Mouse (Mus musculus): ENCODE measurements at regions not wholly inside any gene's neighbourhood (a gene's known extent, or its start where the extent isn't known, plus 50 kb on each side); places are given as distances from the start of the nearest gene placed in this dataset.

GRCm38 (mm10) chr1:76629861-76630260, 885.0 kb downstream of the Epha4 start:
- no peak for ATAC-seq (replicated peaks; ENCODE audit: poor library complexity, severe bottlenecking)

GRCm38 (mm10) chr1:76634071-76634470, 880.8 kb downstream of the Epha4 start:
- ATAC-seq (replicated peaks; ENCODE audit: poor library complexity, severe bottlenecking): no peak

GRCm38 (mm10) chr1:76637268-76638009, 877.4 kb downstream of the Epha4 start:
- ATAC-seq (replicated peaks; ENCODE audit: poor library complexity, severe bottlenecking): no peak

DNA sequence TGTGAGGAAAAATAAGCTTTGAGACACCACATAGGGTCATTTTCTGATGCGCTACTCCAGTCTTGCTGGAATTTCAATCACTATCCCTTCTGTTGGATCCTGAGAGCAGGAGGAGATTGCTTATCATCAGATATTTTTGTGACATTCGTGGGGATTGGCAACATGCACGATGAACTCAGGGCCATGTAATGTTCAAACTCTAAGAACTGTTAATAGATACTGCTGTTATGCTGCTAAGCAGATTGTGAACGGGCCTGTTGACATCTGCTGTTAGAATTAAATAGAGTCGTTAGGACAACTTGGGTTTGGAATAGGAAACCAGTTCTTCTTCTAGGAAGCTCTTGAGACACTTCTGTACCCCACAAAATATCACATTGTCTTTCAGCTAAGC, 876.9 kb downstream of the Epha4 start:
- ATAC-seq (replicated peaks; ENCODE audit: poor library complexity, severe bottlenecking): no peak

GRCm38 (mm10) chr1:76641181-76641711, 873.6 kb downstream of the Epha4 start:
- no peak for ATAC-seq (replicated peaks; ENCODE audit: poor library complexity, severe bottlenecking)

GRCm38 (mm10) chr1:76642703-76643102, 872.2 kb downstream of the Epha4 start:
- no peak for ATAC-seq (replicated peaks; ENCODE audit: poor library complexity, severe bottlenecking)

DNA sequence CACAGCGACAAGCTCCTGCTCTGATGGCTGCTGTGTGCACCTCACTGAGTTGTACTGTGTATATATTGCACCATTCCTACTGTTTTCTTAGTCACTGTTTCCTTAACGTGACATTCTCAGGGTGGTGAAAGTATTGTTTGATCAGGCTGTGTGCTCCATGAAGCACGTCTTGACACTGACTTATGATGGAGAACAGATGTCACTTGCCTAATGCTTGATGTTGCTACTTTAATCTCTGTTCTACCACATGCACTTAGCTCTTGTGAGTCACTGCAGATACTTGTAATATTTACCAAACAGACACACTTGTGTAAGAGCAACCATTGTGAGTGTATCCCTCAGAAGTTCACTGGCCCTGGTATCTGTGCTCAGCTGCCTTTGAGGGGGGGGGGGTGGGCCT, 870.0 kb downstream of the Epha4 start:
- no peak for ATAC-seq (replicated peaks; ENCODE audit: poor library complexity, severe bottlenecking)

DNA sequence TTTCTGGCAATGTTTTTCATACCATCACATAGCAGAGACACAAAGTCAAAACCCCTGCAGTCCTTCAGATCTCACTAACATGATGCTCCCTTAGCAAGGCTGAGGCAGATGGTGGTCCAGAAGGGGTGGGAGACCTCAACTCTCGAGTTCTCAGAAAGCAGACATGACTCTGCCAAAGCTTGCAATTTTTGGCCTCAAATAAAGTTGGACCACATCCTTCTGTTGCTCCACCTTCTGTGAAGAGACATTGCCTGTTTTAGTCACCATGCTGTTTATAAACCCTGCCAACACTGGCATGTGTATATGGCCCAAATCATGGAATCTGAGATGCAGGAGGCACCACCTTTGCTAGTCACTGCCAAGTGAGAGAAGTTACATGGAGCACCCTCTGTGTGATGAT, 860.1 kb downstream of the Epha4 start:
- ATAC-seq (replicated peaks; ENCODE audit: poor library complexity, severe bottlenecking): no peak

GRCm38 (mm10) chr1:76658228-76658627, 856.7 kb downstream of the Epha4 start:
- ATAC-seq (replicated peaks; ENCODE audit: poor library complexity, severe bottlenecking): no peak

- no peak for ATAC-seq (replicated peaks; ENCODE audit: poor library complexity, severe bottlenecking)
Observed at GRCm38 (mm10) chr1:76660146-76660545, 854.7 kb downstream of the Epha4 start.

- no peak for ATAC-seq (replicated peaks; ENCODE audit: poor library complexity, severe bottlenecking)
Observed at GRCm38 (mm10) chr1:76664381-76664780, 850.5 kb downstream of the Epha4 start.

DNA sequence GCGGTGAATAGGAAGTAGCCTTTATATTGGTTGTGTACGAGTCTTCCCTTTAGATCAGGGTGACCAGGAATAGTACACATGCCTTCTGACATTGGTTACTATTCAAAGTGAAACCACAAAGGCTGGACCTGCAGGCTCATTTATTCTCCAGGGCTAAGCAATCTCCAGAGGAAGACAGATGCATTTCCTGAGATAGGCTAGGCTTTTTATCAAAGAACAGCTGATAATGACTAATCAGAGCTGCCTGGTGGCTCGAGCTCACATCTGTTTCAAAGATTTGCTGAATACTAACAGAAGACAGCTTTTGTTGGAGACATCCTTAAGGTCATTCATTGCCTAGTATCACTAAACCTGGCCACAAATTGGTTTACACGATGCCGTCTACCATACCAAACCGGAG, 838.1 kb downstream of the Epha4 start:
- ATAC-seq (replicated peaks; ENCODE audit: poor library complexity, severe bottlenecking): no peak

- no peak for ATAC-seq (replicated peaks; ENCODE audit: poor library complexity, severe bottlenecking)
Observed at GRCm38 (mm10) chr1:76705556-76705955, 809.3 kb downstream of the Epha4 start.

DNA sequence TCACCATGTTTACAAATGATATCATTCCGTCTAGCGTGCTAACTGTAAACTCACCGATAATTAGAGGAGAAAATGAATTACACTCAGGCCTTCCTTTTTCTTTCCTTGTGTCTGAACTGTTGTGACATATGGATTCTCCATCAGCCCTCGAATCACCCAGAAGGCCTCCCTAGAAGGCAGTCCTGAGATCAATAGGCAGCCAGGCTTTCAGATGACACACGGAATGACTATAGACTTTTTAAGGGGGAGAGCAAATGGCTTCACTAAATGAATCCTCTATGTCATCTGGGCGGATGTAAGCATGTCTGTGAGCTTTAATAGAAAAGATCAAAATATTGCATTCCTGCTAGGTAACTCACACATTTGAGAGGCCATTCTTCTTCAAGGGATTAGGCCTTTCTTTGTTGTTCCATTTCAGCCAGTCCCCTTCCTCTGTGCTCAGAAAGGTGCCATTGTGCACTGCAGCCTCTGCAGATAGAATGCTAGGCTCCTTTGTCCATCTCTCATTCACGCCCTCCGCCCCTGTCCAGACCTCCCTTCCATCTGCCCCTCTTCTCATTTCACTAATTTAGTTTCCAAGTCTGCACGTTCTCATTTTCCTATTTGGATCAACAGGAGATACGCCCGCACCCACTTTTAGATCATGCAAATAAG, 797.1 kb downstream of the Epha4 start:
- ATAC-seq (replicated peaks; ENCODE audit: poor library complexity, severe bottlenecking): no peak

DNA sequence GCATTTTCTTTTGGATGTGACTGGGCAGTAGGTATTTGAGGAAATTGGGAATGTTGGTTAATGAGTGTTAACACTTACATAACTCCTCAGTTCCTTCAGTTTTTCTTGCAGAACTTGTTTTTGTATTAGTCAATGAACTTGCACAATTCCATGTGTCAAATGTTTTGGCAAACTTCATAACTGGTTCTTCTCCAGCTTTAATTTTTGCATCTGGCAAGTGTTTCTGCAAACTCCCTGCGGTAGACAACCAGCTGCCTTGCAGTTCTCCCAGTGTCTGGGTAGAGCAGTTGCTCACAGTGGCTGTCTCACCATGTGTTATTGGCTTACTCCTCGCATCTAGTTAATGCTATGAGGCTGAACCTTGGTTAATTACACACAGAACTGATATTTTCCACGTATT, 790.4 kb downstream of the Epha4 start:
- peak; percentile 59 for ATAC-seq (replicated peaks; ENCODE audit: poor library complexity, severe bottlenecking)

GRCm38 (mm10) chr1:76737003-76737402, 777.9 kb downstream of the Epha4 start:
- ATAC-seq (replicated peaks; ENCODE audit: poor library complexity, severe bottlenecking): no peak

DNA sequence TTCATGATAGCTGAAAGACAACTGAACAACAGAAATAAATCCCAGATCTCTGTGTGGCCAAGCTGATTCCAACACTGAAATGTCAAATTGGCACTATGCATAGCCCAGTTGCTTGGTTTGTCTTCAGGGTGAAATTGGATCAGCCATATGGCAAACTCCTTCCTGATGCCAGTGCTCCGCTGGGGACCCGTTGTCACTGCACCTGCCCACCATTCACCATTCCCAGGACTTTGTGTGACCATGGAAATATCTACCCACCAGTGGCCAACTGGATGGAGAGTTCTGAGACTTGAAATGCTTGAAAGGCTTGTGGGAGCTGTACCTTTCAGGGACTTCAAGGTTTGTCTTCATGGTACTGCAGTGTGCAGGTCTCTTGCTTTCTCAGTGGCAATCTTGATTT, 777.2 kb downstream of the Epha4 start:
- no peak for ATAC-seq (replicated peaks; ENCODE audit: poor library complexity, severe bottlenecking)

GRCm38 (mm10) chr1:76772694-76773093, 742.2 kb downstream of the Epha4 start:
- no peak for ATAC-seq (replicated peaks; ENCODE audit: poor library complexity, severe bottlenecking)

GRCm38 (mm10) chr1:76786871-76787270, 728.0 kb downstream of the Epha4 start:
- ATAC-seq (replicated peaks; ENCODE audit: poor library complexity, severe bottlenecking): no peak

DNA sequence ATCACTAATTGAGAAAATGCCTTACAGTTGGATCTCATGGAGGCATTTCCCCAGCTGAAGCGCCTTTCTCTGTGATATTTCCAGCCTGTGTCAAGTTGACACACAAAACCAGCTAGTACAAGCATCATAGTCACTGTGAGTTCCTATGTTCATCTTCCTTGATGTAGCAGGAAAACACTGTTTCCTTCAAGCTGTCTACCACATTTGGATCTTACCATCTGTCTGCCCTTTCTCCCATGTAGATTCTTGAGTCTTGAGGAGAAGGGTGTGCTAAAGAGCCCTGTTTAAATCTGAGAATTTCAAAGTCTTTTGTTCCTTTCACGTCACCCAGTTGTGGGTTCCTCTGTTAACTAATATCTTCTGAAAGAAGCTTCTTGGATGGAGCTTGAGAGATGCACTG, 721.5 kb downstream of the Epha4 start:
- ATAC-seq (replicated peaks; ENCODE audit: poor library complexity, severe bottlenecking): no peak

DNA sequence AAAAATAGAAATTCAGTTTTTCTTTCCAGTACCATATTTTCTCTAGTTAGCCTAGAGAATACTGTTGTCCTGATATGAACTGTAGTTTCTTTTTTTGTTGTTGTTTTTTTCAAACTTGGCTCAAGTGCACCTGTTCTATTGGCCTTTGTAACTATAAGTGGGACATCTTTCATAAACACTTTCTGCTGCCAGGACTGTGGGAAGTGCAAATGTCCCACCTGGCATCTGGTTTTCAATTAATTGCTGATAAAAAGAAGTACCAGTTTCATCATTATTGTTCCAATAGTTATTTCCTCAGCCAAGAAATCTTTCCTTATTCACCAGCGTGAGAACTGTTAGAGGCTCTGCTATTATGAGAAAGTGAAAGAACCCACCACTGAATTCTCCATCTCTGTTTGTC, 695.0 kb downstream of the Epha4 start:
- ATAC-seq (replicated peaks; ENCODE audit: poor library complexity, severe bottlenecking): no peak

DNA sequence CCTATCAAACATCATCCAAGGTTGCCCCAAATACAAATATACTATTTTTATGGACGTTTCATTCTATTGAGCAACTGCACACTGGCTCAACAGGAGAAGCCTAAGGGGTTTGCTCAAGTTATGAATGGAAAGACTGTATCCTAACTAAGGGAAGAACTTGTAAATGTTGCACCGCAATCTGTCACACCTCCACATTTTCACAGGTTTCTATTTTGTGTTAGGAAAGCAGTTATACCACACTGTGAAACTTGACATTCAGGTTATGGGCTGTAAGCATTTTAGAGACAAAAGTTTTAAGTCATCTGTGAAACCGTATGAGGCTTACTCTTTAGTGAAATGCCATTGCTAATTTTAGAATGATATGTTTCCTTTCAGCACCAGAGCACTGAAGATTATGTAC, 693.3 kb downstream of the Epha4 start:
- ATAC-seq (replicated peaks; ENCODE audit: poor library complexity, severe bottlenecking): no peak

Data from granulocyte monocyte progenitor cell, adult 5-6 weeks (primary cell).